Mouse (Mus musculus): ENCODE data around the gene Gpr155. TPM values are rescaled to one million over a fixed set of nuclear protein-coding genes. Genes with fewer than 3 reads are reported as not detected.
A peak's percentile ranks its signal among the peaks of the same experiment; 100 is the strongest.

Gpr155 gene
- polyA plus RNA-seq, 1 experiment: 4.6 TPM

GRCm38 (mm10) chr2:73312152-73313116 is 73.9 kb downstream of the Gpr155 start, which contains the start of the genes Scrn3 and Cir1:
Scrn3 (plus strand) TSS chr2:73312601.
Cir1 (minus strand) TSS chr2:73312701.
- under 1% methylated on average over 64 of the region's 64 CpGs for WGBS
- Histone ChIP-seq H3K4me3 (replicated peaks; ENCODE audit: control insufficient read depth, low read depth, low read length) (peak within 1 kb of the TSS; percentile 90), H3K4me1 (ENCODE audit: control insufficient read depth, insufficient read depth, low read length) (no peaks in the 10 kb centered on the region), H3K27ac (ENCODE audit: control insufficient read depth, insufficient read depth, low read depth, low read length, poor library complexity) (peak within 1 kb of the TSS; percentile 90)
- TF ChIP-seq POLR2A (IDR thresholded peaks at IDR 0.05; ENCODE audit: borderline replicate concordance, control insufficient read depth, low read depth, low read length) (peak; percentile 94; the same call in 1 of the 2 replicates), CTCF (IDR thresholded peaks at IDR 0.05; ENCODE audit: control insufficient read depth, insufficient read depth, low read length) (no peak)

DNA sequence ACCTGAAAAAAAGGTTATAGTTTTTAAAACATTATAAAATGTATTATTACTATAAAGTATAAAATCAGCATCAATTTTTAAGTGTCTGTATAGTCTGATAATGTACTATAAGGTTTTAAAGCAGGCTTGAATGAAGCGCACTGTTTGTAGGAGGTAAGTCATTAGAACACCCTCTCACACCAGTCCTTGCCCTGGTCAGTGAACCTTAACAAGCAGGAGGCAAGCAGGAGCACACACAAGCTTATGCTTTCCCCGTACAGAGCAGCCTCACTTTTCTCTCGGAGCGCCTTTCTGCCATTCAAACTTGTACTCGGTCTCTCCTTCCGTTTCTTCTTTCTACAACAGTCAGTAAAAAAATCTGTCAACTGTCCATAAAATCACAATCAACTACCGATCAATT is 80.4 kb downstream of the Gpr155 start:
- no peak for TF ChIP-seq POLR2A (IDR thresholded peaks at IDR 0.05; ENCODE audit: borderline replicate concordance, control insufficient read depth, low read depth, low read length)
- no peak for TF ChIP-seq CTCF (IDR thresholded peaks at IDR 0.05; ENCODE audit: control insufficient read depth, insufficient read depth, low read length)
- Histone ChIP-seq H3K4me1 (ENCODE audit: control insufficient read depth, insufficient read depth, low read length) (no peaks in the 10 kb centered on the region; the same call in 1 of the 2 replicates), H3K4me3 (replicated peaks; ENCODE audit: control insufficient read depth, low read depth, low read length) (no peak overlapping the region), H3K27ac (ENCODE audit: control insufficient read depth, insufficient read depth, low read depth, low read length, poor library complexity) (no peak overlapping the region)
- 95% methylated on average over 7 of the region's 7 CpGs for WGBS

DNA sequence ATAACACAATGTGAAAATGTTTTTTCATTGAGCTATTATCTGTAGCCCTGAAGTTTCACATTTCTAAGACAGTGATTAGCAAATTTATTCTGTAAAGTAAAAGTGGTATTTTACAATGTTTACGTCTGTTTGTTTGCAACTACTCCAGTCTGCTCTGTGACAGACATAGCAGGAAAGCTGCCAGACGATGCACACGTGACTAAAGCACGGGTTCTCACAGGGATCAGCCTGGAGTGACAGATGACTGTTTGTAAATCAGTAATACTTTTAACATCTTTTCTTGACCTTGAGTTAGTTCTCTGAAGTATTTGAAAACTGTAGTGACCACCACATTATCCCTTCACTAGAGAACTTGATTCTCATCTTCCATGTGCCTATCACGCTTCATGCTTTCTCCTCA is 81.9 kb downstream of the Gpr155 start:
- Histone ChIP-seq H3K4me1 (ENCODE audit: control insufficient read depth, insufficient read depth, low read length) (no peaks in the 10 kb centered on the region; the same call in 1 of the 2 replicates), H3K27ac (ENCODE audit: control insufficient read depth, insufficient read depth, low read depth, low read length, poor library complexity) (no peak overlapping the region), H3K4me3 (replicated peaks; ENCODE audit: control insufficient read depth, low read depth, low read length) (no peak overlapping the region)
- 94% methylated on average over 5 of the region's 5 CpGs for WGBS
- no peak for TF ChIP-seq CTCF (IDR thresholded peaks at IDR 0.05; ENCODE audit: control insufficient read depth, insufficient read depth, low read length)
- no peak for TF ChIP-seq POLR2A (IDR thresholded peaks at IDR 0.05; ENCODE audit: borderline replicate concordance, control insufficient read depth, low read depth, low read length)

- H3K4me1 ChIP-seq (ENCODE audit: control insufficient read depth, insufficient read depth, low read length): no peaks in the 10 kb centered on the region; the same call in 1 of the 2 replicates
- H3K4me3 ChIP-seq (replicated peaks; ENCODE audit: control insufficient read depth, low read depth, low read length): no peak overlapping the region
- no peak overlapping the region for H3K27ac ChIP-seq (ENCODE audit: control insufficient read depth, insufficient read depth, low read depth, low read length, poor library complexity)
- TF ChIP-seq CTCF (IDR thresholded peaks at IDR 0.05; ENCODE audit: control insufficient read depth, insufficient read depth, low read length) (no peak), POLR2A (IDR thresholded peaks at IDR 0.05; ENCODE audit: borderline replicate concordance, control insufficient read depth, low read depth, low read length) (no peak)
- 79% methylated on average over 9 of the region's 9 CpGs for WGBS
Observed at GRCm38 (mm10) chr2:73302722-73303121, 83.7 kb downstream of the Gpr155 start.

DNA sequence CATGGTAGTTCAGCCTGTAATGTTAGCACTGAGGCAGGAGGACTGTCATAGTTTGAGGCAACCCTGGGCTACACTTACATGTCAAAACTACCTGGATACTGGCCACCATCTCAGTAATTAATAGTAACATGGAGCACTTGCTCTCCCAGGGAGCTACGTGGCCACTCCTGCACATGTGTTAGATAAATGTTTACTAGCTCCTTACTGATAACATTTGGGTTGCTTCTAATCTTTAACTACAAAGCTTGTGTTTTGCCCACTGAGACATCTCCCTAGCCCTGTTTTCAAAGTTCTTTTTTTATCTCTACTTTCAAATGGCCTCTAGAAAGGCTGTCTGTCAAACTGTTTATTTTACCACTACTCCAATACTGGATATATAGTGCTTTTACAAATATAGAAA is 84.4 kb downstream of the Gpr155 start:
- H3K4me1 ChIP-seq (ENCODE audit: control insufficient read depth, insufficient read depth, low read length): no peaks in the 10 kb centered on the region; the same call in 1 of the 2 replicates
- H3K4me3 ChIP-seq (replicated peaks; ENCODE audit: control insufficient read depth, low read depth, low read length): no peak overlapping the region
- TF ChIP-seq CTCF (IDR thresholded peaks at IDR 0.05; ENCODE audit: control insufficient read depth, insufficient read depth, low read length) (no peak), POLR2A (IDR thresholded peaks at IDR 0.05; ENCODE audit: borderline replicate concordance, control insufficient read depth, low read depth, low read length) (no peak)
- H3K27ac ChIP-seq (ENCODE audit: control insufficient read depth, insufficient read depth, low read depth, low read length, poor library complexity): no peak overlapping the region
- WGBS: 64% methylated on average over 1 of the region's 1 CpGs

DNA sequence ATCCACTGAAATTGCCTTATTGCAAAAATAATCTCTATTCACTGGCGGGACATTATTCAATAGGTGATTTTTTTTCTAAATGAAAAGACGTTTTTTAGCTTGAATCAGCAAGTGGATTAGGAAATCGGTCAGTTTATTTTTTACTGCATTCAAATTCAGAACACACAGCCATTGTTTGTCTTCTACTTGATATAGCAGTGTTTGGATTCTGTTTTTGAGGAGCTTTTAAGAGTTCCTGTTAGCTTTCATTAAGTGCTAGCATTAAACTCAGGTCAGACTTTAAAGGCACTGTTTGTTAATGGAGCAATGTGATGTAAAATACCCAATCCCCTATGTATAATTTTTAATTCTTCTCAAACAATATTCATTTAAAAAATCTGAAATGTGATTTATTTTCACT is 87.5 kb downstream of the Gpr155 start:
- TF ChIP-seq POLR2A (IDR thresholded peaks at IDR 0.05; ENCODE audit: borderline replicate concordance, control insufficient read depth, low read depth, low read length) (no peak), CTCF (IDR thresholded peaks at IDR 0.05; ENCODE audit: control insufficient read depth, insufficient read depth, low read length) (no peak)
- H3K4me3 ChIP-seq (replicated peaks; ENCODE audit: control insufficient read depth, low read depth, low read length): no peak overlapping the region
- 71% methylated on average over 3 of the region's 3 CpGs for WGBS
- H3K4me1 ChIP-seq (ENCODE audit: control insufficient read depth, insufficient read depth, low read length): no peaks in the 10 kb centered on the region; the same call in 1 of the 2 replicates
- H3K27ac ChIP-seq (ENCODE audit: control insufficient read depth, insufficient read depth, low read depth, low read length, poor library complexity): no peak overlapping the region

DNA sequence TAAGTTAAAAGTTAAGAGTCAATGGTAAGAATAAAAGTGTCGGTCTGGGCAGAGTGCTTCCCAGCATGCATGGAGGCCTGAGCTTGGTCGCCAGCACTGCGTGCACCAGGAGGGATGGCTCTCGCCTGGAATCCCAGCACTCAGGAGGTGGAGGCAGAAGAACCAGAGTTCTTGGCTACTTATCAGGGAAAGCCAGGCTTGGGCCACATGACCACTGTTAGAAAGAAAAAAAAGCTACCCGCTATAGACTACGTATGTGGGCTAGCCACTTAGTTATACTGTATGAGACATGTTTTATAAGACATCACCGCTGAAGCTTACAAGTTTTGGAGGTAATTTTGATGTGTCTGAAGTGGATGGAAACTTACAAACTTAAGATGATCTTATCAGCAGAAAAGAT is 88.2 kb downstream of the Gpr155 start:
- no peak overlapping the region for H3K4me3 ChIP-seq (replicated peaks; ENCODE audit: control insufficient read depth, low read depth, low read length)
- H3K4me1 ChIP-seq (ENCODE audit: control insufficient read depth, insufficient read depth, low read length): no peaks in the 10 kb centered on the region; the same call in 1 of the 2 replicates
- TF ChIP-seq CTCF (IDR thresholded peaks at IDR 0.05; ENCODE audit: control insufficient read depth, insufficient read depth, low read length): no peak
- TF ChIP-seq POLR2A (IDR thresholded peaks at IDR 0.05; ENCODE audit: borderline replicate concordance, control insufficient read depth, low read depth, low read length): no peak
- 87% methylated on average over 7 of the region's 7 CpGs for WGBS
- no peak overlapping the region for H3K27ac ChIP-seq (ENCODE audit: control insufficient read depth, insufficient read depth, low read depth, low read length, poor library complexity)

DNA sequence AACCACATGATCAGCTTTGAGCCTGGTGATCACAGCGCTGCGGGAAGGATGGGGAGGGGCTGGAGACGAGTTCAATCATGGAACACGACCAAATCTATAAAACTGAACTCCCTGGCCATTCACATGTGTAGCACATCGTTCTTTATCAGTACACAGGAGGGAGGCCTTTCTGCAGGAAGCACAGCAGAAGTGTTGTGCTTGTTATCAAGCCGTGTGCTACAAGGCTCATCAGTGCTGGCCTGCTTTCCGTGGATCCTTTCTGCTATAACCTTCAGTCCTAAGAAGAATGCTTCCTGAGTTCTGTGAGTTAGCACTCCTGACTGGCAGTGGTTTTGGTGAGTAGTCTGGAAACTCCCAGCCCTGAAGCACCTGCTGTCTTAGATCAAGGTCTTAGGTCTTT is 91.3 kb downstream of the Gpr155 start:
- TF ChIP-seq CTCF (IDR thresholded peaks at IDR 0.05; ENCODE audit: control insufficient read depth, insufficient read depth, low read length): no peak
- TF ChIP-seq POLR2A (IDR thresholded peaks at IDR 0.05; ENCODE audit: borderline replicate concordance, control insufficient read depth, low read depth, low read length): no peak
- WGBS: 74% methylated on average over 7 of the region's 7 CpGs
- no peaks in the 10 kb centered on the region; the same call in 1 of the 2 replicates for H3K4me1 ChIP-seq (ENCODE audit: control insufficient read depth, insufficient read depth, low read length)
- no peak overlapping the region for H3K27ac ChIP-seq (ENCODE audit: control insufficient read depth, insufficient read depth, low read depth, low read length, poor library complexity)
- H3K4me3 ChIP-seq (replicated peaks; ENCODE audit: control insufficient read depth, low read depth, low read length): no peak overlapping the region

Other genes starting within 250 kb of the Gpr155 start
- gene Ola1, start 167.6 kb downstream of the Gpr155 start, polyA plus RNA-seq (2011; ENCODE audit: insufficient read depth, insufficient read length, low replicate concordance, missing spikeins): 14.0 and 37.9 TPM in 2 replicates
- not detected in 2 replicates for gene Sp9, start 114.6 kb downstream of the Gpr155 start, polyA plus RNA-seq (2011; ENCODE audit: insufficient read depth, insufficient read length, low replicate concordance, missing spikeins)
- 25.6 and 33.7 TPM in 2 replicates for gene Scrn3, start 74.0 kb downstream of the Gpr155 start, polyA plus RNA-seq (2011; ENCODE audit: insufficient read depth, insufficient read length, low replicate concordance, missing spikeins)
- 15.1 and 23.3 TPM in 2 replicates for gene Cir1, start 73.9 kb downstream of the Gpr155 start, polyA plus RNA-seq (2011; ENCODE audit: insufficient read depth, insufficient read length, low replicate concordance, missing spikeins)
- gene Wipf1, start 143.2 kb upstream of the Gpr155 start, polyA plus RNA-seq (2011; ENCODE audit: insufficient read depth, insufficient read length, low replicate concordance, missing spikeins): 19.8 and 47.3 TPM in 2 replicates
- gene Chrna1, start 193.8 kb upstream of the Gpr155 start, polyA plus RNA-seq (2011; ENCODE audit: insufficient read depth, insufficient read length, low replicate concordance, missing spikeins): not detected in 2 replicates